Mouse (Mus musculus): ENCODE measurements around the gene Olfr704. TPM values are rescaled to one million over a fixed set of nuclear protein-coding genes. Genes with fewer than 3 reads are reported as not detected.

The Olfr704 gene
- polyA plus RNA-seq (2014; fragmentation: Illumina TruSeq; extraction: RNeasy Lipid Tissue Mini Kit (QIAGEN cat#74804); ENCODE audit: low read depth, low replicate concordance), result not detected

DNA sequence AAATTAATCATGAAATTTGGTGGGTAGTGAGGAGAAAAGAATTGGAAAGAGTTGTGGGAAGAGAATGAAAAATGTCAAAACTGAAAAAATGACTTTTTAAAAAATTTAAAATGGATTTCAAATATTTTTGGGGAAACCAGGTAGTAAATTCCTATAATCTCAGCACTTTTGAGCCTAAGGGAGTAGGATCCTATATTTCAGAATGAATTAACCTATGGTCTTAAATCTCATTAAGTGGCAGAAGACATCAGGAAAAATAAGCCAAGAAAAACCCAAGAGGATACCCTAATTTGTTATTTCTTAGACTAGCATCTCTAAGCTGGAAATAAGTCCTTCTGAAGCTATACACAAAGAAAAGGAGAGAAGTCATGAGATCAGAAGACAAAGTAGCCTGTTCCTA, at the start of gene Olfr704:
Olfr704 (plus strand) TSS at position 301 of the 400 bp plus-strand sequence.

GRCm38 (mm10) chr7:106813829-106814228, 49.2 kb upstream of the Olfr704 start, which contains the start of gene Olfr701:
Gene Olfr701, plus strand, starts transcription at chr7:106814129.

DNA sequence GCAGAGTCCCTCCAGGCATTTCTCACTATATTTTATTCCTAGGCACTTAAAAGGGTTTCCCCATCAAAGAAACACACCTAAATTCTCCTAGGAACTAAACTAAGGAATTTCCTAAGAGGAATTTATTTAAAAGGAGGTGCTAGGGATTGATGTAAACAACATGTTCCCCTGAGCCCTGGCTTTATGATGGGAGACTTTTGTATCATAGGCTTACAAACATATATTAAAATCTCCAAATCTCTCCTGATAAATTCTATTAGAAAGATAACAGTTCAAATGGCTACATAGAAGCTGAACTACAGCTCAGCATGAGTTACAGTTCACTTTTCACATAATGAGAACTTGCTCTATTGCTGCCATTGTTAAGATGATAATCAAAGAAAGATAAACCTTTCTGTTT, 29.2 kb upstream of the Olfr704 start, which contains the start of gene Olfr702:
Olfr702 (minus strand) TSS at position 101 of the 400 bp plus-strand sequence.

DNA sequence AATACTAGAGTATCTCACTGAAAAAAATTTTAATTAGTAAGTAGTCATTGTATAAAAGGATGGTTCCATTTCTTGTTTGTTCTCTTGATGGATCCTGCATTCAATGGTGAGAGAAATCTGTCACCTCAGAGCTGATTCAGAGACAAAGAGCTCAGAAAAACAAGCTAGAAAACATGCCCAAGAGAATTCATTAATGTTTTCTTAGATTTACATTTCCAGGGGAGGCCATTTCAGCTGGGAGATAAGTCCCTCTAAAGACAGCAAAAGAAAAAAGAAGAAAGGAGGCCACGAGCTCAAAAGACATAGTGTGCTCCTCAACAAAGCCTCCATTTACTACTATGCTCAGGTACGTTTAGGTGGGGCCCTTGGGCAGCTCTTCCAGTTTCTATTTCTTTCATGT, 19.9 kb upstream of the Olfr704 start, which contains the start of gene Olfr703:
Olfr703 (plus strand) TSS at position 301 of the 400 bp plus-strand sequence.

GRCm38 (mm10) chr7:106876791-106877190, 13.8 kb downstream of the Olfr704 start, which contains the start of gene Olfr705:
Gene Olfr705, minus strand, starts transcription at chr7:106876891.

DNA sequence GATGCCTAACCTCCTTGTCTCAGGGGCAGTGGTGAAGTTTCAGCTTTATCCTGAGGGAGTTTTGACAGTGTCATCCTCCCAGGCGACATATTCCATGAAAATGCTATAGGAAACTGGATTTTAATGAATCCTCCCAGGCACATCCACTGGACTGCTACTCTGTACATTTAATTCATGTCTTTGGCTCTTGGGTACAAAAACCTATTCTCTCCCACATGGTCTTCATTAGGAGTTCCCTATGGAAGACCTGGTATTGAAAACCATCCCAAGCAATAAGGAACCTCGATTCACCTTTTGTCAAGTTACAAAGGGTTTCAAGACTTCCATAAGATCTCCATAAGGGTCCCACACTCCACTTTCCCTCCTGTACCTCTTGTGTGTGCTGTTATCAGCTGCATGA, 25.1 kb downstream of the Olfr704 start, which contains the start of gene Olfr706:
Olfr706 (minus strand) TSS at position 101 of the 400 bp plus-strand sequence.

DNA sequence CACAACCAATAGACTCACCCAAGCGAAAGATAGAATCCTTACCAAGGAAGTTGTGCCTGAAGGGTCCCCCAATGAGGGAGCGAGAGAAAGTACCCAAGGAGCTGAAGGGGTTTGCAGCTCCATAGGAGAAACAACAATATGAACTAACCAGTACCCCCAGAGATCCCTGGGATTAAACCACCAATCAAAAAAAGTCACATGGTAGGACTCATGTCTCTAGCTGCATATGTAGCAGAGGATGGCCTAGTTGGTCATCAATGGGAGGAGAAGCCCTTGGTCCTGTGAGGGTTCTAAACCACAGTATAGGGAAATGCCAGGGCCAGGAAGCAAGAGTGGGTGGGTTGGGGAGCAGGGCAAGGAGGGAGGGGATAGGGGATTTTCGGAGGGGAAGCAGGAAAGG, 38.2 kb downstream of the Olfr704 start, which contains the start of gene Olfr707:
Olfr707 (minus strand) TSS at position 101 of the 400 bp plus-strand sequence.

GRCm38 (mm10) chr7:106907676-106908075, 44.7 kb downstream of the Olfr704 start, which contains the start of gene Olfr1532-ps1:
Gene Olfr1532-ps1, plus strand, starts transcription at chr7:106908001.

Other genes with a start within 250 kb of the Olfr704 start
- not detected for gene Olfr693, start 182.6 kb upstream of the Olfr704 start, polyA plus RNA-seq (2014; fragmentation: Illumina TruSeq; extraction: RNeasy Lipid Tissue Mini Kit (QIAGEN cat#74804); ENCODE audit: low read depth, low replicate concordance)
- gene Olfr694, start 171.4 kb upstream of the Olfr704 start, polyA plus RNA-seq (2014; fragmentation: Illumina TruSeq; extraction: RNeasy Lipid Tissue Mini Kit (QIAGEN cat#74804); ENCODE audit: low read depth, low replicate concordance), result not detected
- not detected for gene Olfr695, start 146.8 kb upstream of the Olfr704 start, polyA plus RNA-seq (2014; fragmentation: Illumina TruSeq; extraction: RNeasy Lipid Tissue Mini Kit (QIAGEN cat#74804); ENCODE audit: low read depth, low replicate concordance)
- gene Olfr697, start 120.7 kb upstream of the Olfr704 start, polyA plus RNA-seq (2014; fragmentation: Illumina TruSeq; extraction: RNeasy Lipid Tissue Mini Kit (QIAGEN cat#74804); ENCODE audit: low read depth, low replicate concordance), result not detected
- gene Olfr698, start 107.8 kb upstream of the Olfr704 start, polyA plus RNA-seq (2014; fragmentation: Illumina TruSeq; extraction: RNeasy Lipid Tissue Mini Kit (QIAGEN cat#74804); ENCODE audit: low read depth, low replicate concordance), result not detected
- not detected for gene Olfr699, start 70.0 kb upstream of the Olfr704 start, polyA plus RNA-seq (2014; fragmentation: Illumina TruSeq; extraction: RNeasy Lipid Tissue Mini Kit (QIAGEN cat#74804); ENCODE audit: low read depth, low replicate concordance)
- gene Olfr700, start 54.4 kb upstream of the Olfr704 start, polyA plus RNA-seq (2014; fragmentation: Illumina TruSeq; extraction: RNeasy Lipid Tissue Mini Kit (QIAGEN cat#74804); ENCODE audit: low read depth, low replicate concordance), result not detected
- gene Olfr701, start 49.1 kb upstream of the Olfr704 start, polyA plus RNA-seq (2014; fragmentation: Illumina TruSeq; extraction: RNeasy Lipid Tissue Mini Kit (QIAGEN cat#74804); ENCODE audit: low read depth, low replicate concordance), result 0.55 TPM
- not detected for gene Olfr702, start 29.3 kb upstream of the Olfr704 start, polyA plus RNA-seq (2014; fragmentation: Illumina TruSeq; extraction: RNeasy Lipid Tissue Mini Kit (QIAGEN cat#74804); ENCODE audit: low read depth, low replicate concordance)
- not detected for gene Olfr703, start 19.8 kb upstream of the Olfr704 start, polyA plus RNA-seq (2014; fragmentation: Illumina TruSeq; extraction: RNeasy Lipid Tissue Mini Kit (QIAGEN cat#74804); ENCODE audit: low read depth, low replicate concordance)
- gene Olfr705, start 13.7 kb downstream of the Olfr704 start, polyA plus RNA-seq (2014; fragmentation: Illumina TruSeq; extraction: RNeasy Lipid Tissue Mini Kit (QIAGEN cat#74804); ENCODE audit: low read depth, low replicate concordance), result not detected
- not detected for gene Olfr706, start 25.0 kb downstream of the Olfr704 start, polyA plus RNA-seq (2014; fragmentation: Illumina TruSeq; extraction: RNeasy Lipid Tissue Mini Kit (QIAGEN cat#74804); ENCODE audit: low read depth, low replicate concordance)
- not detected for gene Olfr707, start 38.1 kb downstream of the Olfr704 start, polyA plus RNA-seq (2014; fragmentation: Illumina TruSeq; extraction: RNeasy Lipid Tissue Mini Kit (QIAGEN cat#74804); ENCODE audit: low read depth, low replicate concordance)
- gene Olfr1532-ps1, start 44.8 kb downstream of the Olfr704 start, polyA plus RNA-seq (2014; fragmentation: Illumina TruSeq; extraction: RNeasy Lipid Tissue Mini Kit (QIAGEN cat#74804); ENCODE audit: low read depth, low replicate concordance), result not detected
- gene Olfr709-ps1, start 69.0 kb downstream of the Olfr704 start, polyA plus RNA-seq (2014; fragmentation: Illumina TruSeq; extraction: RNeasy Lipid Tissue Mini Kit (QIAGEN cat#74804); ENCODE audit: low read depth, low replicate concordance), result not detected
- not detected for gene Olfr710, start 85.1 kb downstream of the Olfr704 start, polyA plus RNA-seq (2014; fragmentation: Illumina TruSeq; extraction: RNeasy Lipid Tissue Mini Kit (QIAGEN cat#74804); ENCODE audit: low read depth, low replicate concordance)
- not detected for gene Olfr6, start 100.8 kb downstream of the Olfr704 start, polyA plus RNA-seq (2014; fragmentation: Illumina TruSeq; extraction: RNeasy Lipid Tissue Mini Kit (QIAGEN cat#74804); ENCODE audit: low read depth, low replicate concordance)
- gene Olfr711, start 112.3 kb downstream of the Olfr704 start, polyA plus RNA-seq (2014; fragmentation: Illumina TruSeq; extraction: RNeasy Lipid Tissue Mini Kit (QIAGEN cat#74804); ENCODE audit: low read depth, low replicate concordance), result not detected
- not detected for gene Olfr2, start 142.9 kb downstream of the Olfr704 start, polyA plus RNA-seq (2014; fragmentation: Illumina TruSeq; extraction: RNeasy Lipid Tissue Mini Kit (QIAGEN cat#74804); ENCODE audit: low read depth, low replicate concordance)
- gene Olfr713, start 168.0 kb downstream of the Olfr704 start, polyA plus RNA-seq (2014; fragmentation: Illumina TruSeq; extraction: RNeasy Lipid Tissue Mini Kit (QIAGEN cat#74804); ENCODE audit: low read depth, low replicate concordance), result not detected
- gene Olfr714, start 207.8 kb downstream of the Olfr704 start, polyA plus RNA-seq (2014; fragmentation: Illumina TruSeq; extraction: RNeasy Lipid Tissue Mini Kit (QIAGEN cat#74804); ENCODE audit: low read depth, low replicate concordance), result not detected
- gene Olfr17, start 230.0 kb downstream of the Olfr704 start, polyA plus RNA-seq (2014; fragmentation: Illumina TruSeq; extraction: RNeasy Lipid Tissue Mini Kit (QIAGEN cat#74804); ENCODE audit: low read depth, low replicate concordance), result not detected
- gene Olfr715b, start 247.2 kb downstream of the Olfr704 start, polyA plus RNA-seq (2014; fragmentation: Illumina TruSeq; extraction: RNeasy Lipid Tissue Mini Kit (QIAGEN cat#74804); ENCODE audit: low read depth, low replicate concordance), result not detected